In genomic region chr12:34408139-34408538, GRCm38 (mm10) we compare ENCODE assay signal across 18 mouse cellular contexts.
"Had no signal": no experiment of that assay in that cellular context is flagged by ENCODE, and none has a peak within 500 bp of the region (broad histone marks: within the 10 kb centered on the region; RNA-seq: fewer than 3 reads in every experiment).

No protein-coding gene starts in this region.

- ATAC-seq: liver, postnatal 0 days; lung, postnatal 0 days; midbrain, embryonic 13.5 days; midbrain, embryonic 15.5 days had no signal

- H3K9ac ChIP-seq: liver, postnatal 0 days; lung, embryonic 15.5 days; midbrain, embryonic 13.5 days; midbrain, embryonic 15.5 days; neural tube, embryonic 12.5 days; stomach, embryonic 15.5 days had no signal

- H3K4me2 ChIP-seq: lung, embryonic 15.5 days; midbrain, embryonic 11.5 days; midbrain, embryonic 13.5 days; midbrain, embryonic 15.5 days; neural tube, embryonic 12.5 days; stomach, embryonic 15.5 days had no signal

- H3K27me3 ChIP-seq: lung, embryonic 15.5 days; megakaryocyte, embryonic 14.5 days; midbrain, embryonic 13.5 days; midbrain, embryonic 15.5 days; neural tube, embryonic 12.5 days; stomach, embryonic 15.5 days had no signal

- H3K4me3 ChIP-seq: lung, embryonic 15.5 days; megakaryocyte, embryonic 14.5 days; midbrain, embryonic 13.5 days; midbrain, embryonic 15.5 days; neural tube, embryonic 12.5 days; stomach, embryonic 15.5 days had no signal

- H3K27ac ChIP-seq: lung, embryonic 15.5 days; macrophage; midbrain, embryonic 13.5 days; midbrain, embryonic 15.5 days; neural tube, embryonic 12.5 days; stomach, embryonic 15.5 days; stomach, postnatal 0 days had no signal

- H3K36me3 ChIP-seq: lung, embryonic 15.5 days; midbrain, embryonic 13.5 days; midbrain, embryonic 15.5 days; neural tube, embryonic 12.5 days; stomach, embryonic 15.5 days had no signal

- DNase-seq: liver, postnatal 0 days; lung, adult 2 months; lung, postnatal 14 days; lung, postnatal 36 days; right cerebral cortex, postnatal 14 days; thymus, adult 2 months; thymus, postnatal 25 days; thymus, postnatal 4 days had no signal

- H3K4me1 ChIP-seq: lung, embryonic 15.5 days; megakaryocyte, embryonic 14.5 days; midbrain, embryonic 13.5 days; midbrain, embryonic 15.5 days; neural tube, embryonic 12.5 days; stomach, embryonic 15.5 days had no signal

- H3K9me3 ChIP-seq: lung, embryonic 15.5 days; megakaryocyte, embryonic 14.5 days; midbrain, embryonic 13.5 days; midbrain, embryonic 15.5 days; neural tube, embryonic 12.5 days; stomach, embryonic 15.5 days had no signal
